Mouse (Mus musculus) liver, embryonic 14.5 days (tissue): ENCODE measurements at regions not wholly inside any gene's neighbourhood (a gene's known extent, or its start where the extent isn't known, plus 50 kb on each side); places are given as distances from the start of the nearest gene placed in this dataset.

Source experiments
- CTCF ChIP-seq: IDR thresholded peaks from 2 replicates; pipeline ENCODE4 v1.5.1; 2016; ENCODE audit warnings: antibody characterized with exemption, low read depth, control low read depth
- EP300 ChIP-seq: IDR thresholded peaks from 2 replicates; pipeline ENCODE4 v1.6.1; 2016; ENCODE audit warnings: antibody characterized with exemption, low read depth

DNA sequence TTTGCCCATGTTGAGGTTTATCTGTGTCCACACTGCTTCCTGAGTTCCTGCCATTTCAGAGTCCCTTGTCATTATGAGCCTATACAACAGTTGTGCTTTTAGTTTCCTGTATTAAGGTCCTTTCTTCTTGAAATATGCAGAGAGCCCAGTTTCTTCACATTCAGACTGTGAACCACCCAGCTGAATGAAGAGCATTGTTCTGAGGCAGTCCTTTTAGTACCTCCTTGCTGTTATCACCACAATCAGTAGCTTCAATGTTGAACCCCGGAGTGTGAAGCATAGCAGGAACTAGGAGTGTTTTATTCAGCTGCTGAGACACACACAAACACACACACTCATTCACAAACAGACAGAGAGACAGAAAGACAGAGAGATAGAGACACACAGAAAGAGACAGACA lies 1452.1 kb downstream of the Gsdmc2 start:
- no peak for TF ChIP-seq CTCF
- TF ChIP-seq EP300, result no peak
